In the genomic region with DNA sequence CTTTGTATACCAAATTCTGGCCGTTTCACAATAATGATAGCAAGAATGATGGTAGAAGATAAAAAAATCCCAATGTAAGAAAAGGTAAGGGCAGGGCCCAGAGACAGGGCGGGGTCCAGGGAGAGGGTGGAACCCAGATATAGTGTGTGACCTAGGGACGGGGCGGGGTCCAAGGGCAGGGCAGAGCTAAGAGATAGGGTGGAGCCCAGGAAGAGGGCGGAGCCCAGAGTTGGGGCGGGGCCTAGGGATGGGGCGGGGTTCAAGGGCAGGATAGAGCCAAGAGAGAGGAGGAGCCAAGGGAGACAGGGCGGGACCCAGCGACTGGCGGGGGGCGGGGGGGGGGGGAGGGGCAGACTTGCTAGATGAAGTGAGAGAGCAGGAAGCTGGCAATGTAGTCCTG, we compare ENCODE assay signal across 13 mouse cellular contexts.
DNase-seq lines count a peak whose midpoint lies in the region; ATAC-seq and TF ChIP-seq lines count a peak whose summit lies in the region.
"Had no signal": no experiment of that assay in that cellular context is flagged by ENCODE, and none has a peak within 500 bp of the region (broad histone marks: within the 10 kb centered on the region; RNA-seq: fewer than 3 reads in every experiment).

No protein-coding gene starts in this region.

- peaks cover 31% of the 10 kb centered on the region for H3K4me1 ChIP-seq in heart, embryonic 12.5 days (replicated peaks)
- H3K4me1 ChIP-seq in ES-E14 (ENCODE audit: control insufficient read depth in 2 of 2, insufficient read depth in 2 of 2, low read length in 2 of 2, poor library complexity in 1 of 2) = peaks cover 3 to 17% of the 10 kb centered on the region in 2 experiments; a peak in 3 of 4 replicates
- H3K4me1 ChIP-seq in intestine, embryonic 15.5 days (replicated peaks) = no peaks in the 10 kb centered on the region

- no peak overlapping the region for H3K27ac ChIP-seq in heart, embryonic 12.5 days (ENCODE audit: poor library complexity, severe bottlenecking)
- H3K27ac ChIP-seq in ES-E14 (ENCODE audit: insufficient read depth, low read depth, low read length, poor library complexity, severe bottlenecking) = no peak overlapping the region
- H3K27ac ChIP-seq in intestine, embryonic 15.5 days = no peak overlapping the region
- H3K27ac ChIP-seq: hindbrain, embryonic 13.5 days; kidney, embryonic 15.5 days had no signal

- no peak overlapping the region for H3K4me3 ChIP-seq in heart, embryonic 12.5 days
- H3K4me3 ChIP-seq in ES-E14 (ENCODE audit: insufficient read depth in 1 of 2, low read depth in 1 of 2, low read length in 2 of 2, poor library complexity in 1 of 2, severe bottlenecking in 1 of 2) = peak overlapping the region in 1 of 2 experiments; percentile 35; a peak in 2 of 4 replicates
- H3K4me3 ChIP-seq in intestine, embryonic 15.5 days (replicated peaks) = no peak overlapping the region
- H3K4me3 ChIP-seq: erythroblast, embryonic 14.5 days; hindbrain, embryonic 13.5 days; kidney, embryonic 15.5 days; megakaryocyte, embryonic 14.5 days had no signal

- no peak for DNase-seq in heart, postnatal 25 days (ENCODE audit: low spot score)
- DNase-seq in ES-E14 (ENCODE audit: low read depth, low spot score) = peak; percentile 83
- no peak for DNase-seq in spleen, postnatal 14 days (ENCODE audit: low spot score in 2 of 2)
- no peak for DNase-seq in frontal cortex, postnatal 36 days (ENCODE audit: low spot score in 2 of 2)
- DNase-seq: thymus, postnatal 25 days had no signal

- in situ Hi-C loops in ES-E14 (cut with MboI; ENCODE audit: low sequenced_read_pairs in 2 of 2, unreplicated experiment in 2 of 2) = no loop called here

- no peak overlapping the region for H3K9ac ChIP-seq in heart, embryonic 12.5 days
- no peak overlapping the region for H3K9ac ChIP-seq in ES-E14 (ENCODE audit: insufficient read depth, low read depth, low read length, poor library complexity, severe bottlenecking)
- no peak overlapping the region for H3K9ac ChIP-seq in intestine, embryonic 15.5 days
- H3K9ac ChIP-seq: hindbrain, embryonic 13.5 days; kidney, embryonic 15.5 days had no signal

- ATAC-seq in heart, embryonic 12.5 days (ENCODE audit: insufficient number of reproducible peaks, low FRiP score) = peak; percentile 47; the same call in 1 of the 2 replicates
- peak; percentile 65; the same call in 1 of the 2 replicates for ATAC-seq in intestine, embryonic 15.5 days
- ATAC-seq in megakaryocyte-erythroid progenitor cell, adult 5-6 weeks (replicated peaks; ENCODE audit: low FRiP score, low TSS enrichment, poor library complexity, severe bottlenecking) = peak; percentile 74
- no peak for ATAC-seq in erythroblast, adult 5-6 weeks (replicated peaks; ENCODE audit: low FRiP score, poor library complexity, severe bottlenecking)

- H3K4me2 ChIP-seq in heart, embryonic 12.5 days = no peak overlapping the region
- H3K4me2 ChIP-seq in intestine, embryonic 15.5 days (replicated peaks) = no peak overlapping the region
- H3K4me2 ChIP-seq: hindbrain, embryonic 13.5 days; kidney, embryonic 15.5 days had no signal

- WGBS in heart, embryonic 12.5 days = 35% methylated on average over 5 of the region's 11 CpGs
- 46% methylated on average over 8 of the region's 11 CpGs for WGBS in intestine, embryonic 15.5 days

- no peaks in the 10 kb centered on the region for H3K27me3 ChIP-seq in heart, embryonic 12.5 days (replicated peaks)
- H3K27me3 ChIP-seq in intestine, embryonic 15.5 days (replicated peaks) = no peaks in the 10 kb centered on the region
- H3K27me3 ChIP-seq: hindbrain, embryonic 13.5 days; kidney, embryonic 15.5 days had no signal

- no peaks in the 10 kb centered on the region for H3K36me3 ChIP-seq in heart, embryonic 12.5 days
- no peaks in the 10 kb centered on the region for H3K36me3 ChIP-seq in ES-E14 (ENCODE audit: control insufficient read depth, insufficient read depth, low read length, poor library complexity, severe bottlenecking)
- no peaks in the 10 kb centered on the region for H3K36me3 ChIP-seq in intestine, embryonic 15.5 days
- H3K36me3 ChIP-seq: hindbrain, embryonic 13.5 days; kidney, embryonic 15.5 days had no signal

- intact Hi-C loops in heart, postnatal 25 days (cut with DNase I) = no loop called here

- no peaks in the 10 kb centered on the region for H3K9me3 ChIP-seq in heart, embryonic 12.5 days (replicated peaks)
- H3K9me3 ChIP-seq in ES-E14 (ENCODE audit: control insufficient read depth, insufficient read depth, low read depth, low read length) = no peaks in the 10 kb centered on the region
- H3K9me3 ChIP-seq in intestine, embryonic 15.5 days = no peaks in the 10 kb centered on the region
- H3K9me3 ChIP-seq: hindbrain, embryonic 13.5 days; kidney, embryonic 15.5 days; megakaryocyte, embryonic 14.5 days had no signal

TF ChIP-seq in ES-E14, 5 proteins besides CTCF, POLR2A, EP300 and RAD21:
- TF ChIP-seq HCFC1 (IDR thresholded peaks at IDR 0.05; ENCODE audit: borderline replicate concordance, insufficient read depth, low read length) (no peak), MAFK (IDR thresholded peaks at IDR 0.05; ENCODE audit: insufficient read depth, low read depth, low read length) (no peak), CHD2 (IDR thresholded peaks at IDR 0.05; ENCODE audit: low read depth, low read length) (no peak)
